Mouse (Mus musculus) C3H10T1/2 (cell line): ENCODE measurements around the gene Rpa1. TPM values are rescaled to one million over a fixed set of nuclear protein-coding genes. Genes with fewer than 3 reads are reported as not detected.

ENCODE experiments used
- polyA plus RNA-seq, 2 experiments: library from polyadenylated mRNA; unstranded; fragments of >200 nt; fragmentation: generic; extraction: Trizol; gene quantifications; one replicate each; pipeline ENCODE4 v1.2.1; 2012; ENCODE audit warnings: missing spikeins in 2 of 2

Gene Rpa1
- 10 to 100 TPM; 57.2 to 61.7 TPM for polyA plus RNA-seq

GRCm38 (mm10) chr11:75348199-75348889, at the start of gene Rpa1, which contains the start of gene Smyd4:
Gene Rpa1 (minus strand): TSS chr11:75348324.
Gene Smyd4 (plus strand): TSS chr11:75348433.

Other genes with a start within 250 kb of the Rpa1 start
- 1 to 10 TPM in 1 of 2 experiments, under 1 TPM in 1; 0.02 to 1.7 TPM for gene Hic1, start 178.8 kb downstream of the Rpa1 start, polyA plus RNA-seq
- gene Ovca2, start 169.5 kb downstream of the Rpa1 start, polyA plus RNA-seq, result 10 to 100 TPM; 17.6 to 18.3 TPM
- gene Dph1, start 157.1 kb downstream of the Rpa1 start, polyA plus RNA-seq, result 10 to 100 TPM; 13.7 to 17.0 TPM
- gene Rtn4rl1, start 154.5 kb downstream of the Rpa1 start, polyA plus RNA-seq, result 1 to 10 TPM in 1 of 2 experiments, under 1 TPM in 1; 0.06 to 1.4 TPM
- 1 to 10 TPM; 2.1 to 4.4 TPM for gene Smyd4, start 109 bp upstream of the Rpa1 start, polyA plus RNA-seq
- gene Serpinf1, start 74.4 kb upstream of the Rpa1 start, polyA plus RNA-seq, result 1,000 to 10,000 TPM in 1 of 2 experiments, 100 to 1,000 TPM in 1; 701 to 1,671 TPM
- gene Serpinf2, start 91.3 kb upstream of the Rpa1 start, polyA plus RNA-seq, result under 1 TPM in 1 of 2 experiments, not detected in 1; 0.13 TPM
- gene Wdr81, start 106.4 kb upstream of the Rpa1 start, polyA plus RNA-seq, result 10 to 100 TPM; 14.6 to 27.9 TPM
- 1 to 10 TPM in 1 of 2 experiments, under 1 TPM in 1; 0.47 to 3.2 TPM for gene Tlcd2, start 113.4 kb upstream of the Rpa1 start, polyA plus RNA-seq
- 100 to 1,000 TPM in 1 of 2 experiments, 10 to 100 TPM in 1; 35.9 to 104 TPM for gene Prpf8, start 138.5 kb upstream of the Rpa1 start, polyA plus RNA-seq
- gene Rilp, start 161.8 kb upstream of the Rpa1 start, polyA plus RNA-seq, result 1 to 10 TPM; 1.2 to 1.9 TPM
- gene Scarf1, start 165.2 kb upstream of the Rpa1 start, polyA plus RNA-seq, result under 1 TPM; 0.04 to 0.28 TPM
- gene Slc43a2, start 183.4 kb upstream of the Rpa1 start, polyA plus RNA-seq, result 1 to 10 TPM in 1 of 2 experiments, under 1 TPM in 1; 0.37 to 6.3 TPM
- gene Pitpna, start 239.8 kb upstream of the Rpa1 start, polyA plus RNA-seq, result 100 to 1,000 TPM in 1 of 2 experiments, 10 to 100 TPM in 1; 66.0 to 106 TPM